Mouse (Mus musculus): ENCODE results near the gene Lgals12.

Gene Lgals12

GRCm38 (mm10) chr19:7583599-7583998 is 23.4 kb downstream of the Lgals12 start:
- DNase-seq (ENCODE audit: low spot score) = no peak

GRCm38 (mm10) chr19:7583101-7583500 is 23.9 kb downstream of the Lgals12 start:
- DNase-seq (ENCODE audit: low spot score) = no peak

GRCm38 (mm10) chr19:7581042-7581441 is 26.0 kb downstream of the Lgals12 start:
- DNase-seq (ENCODE audit: low spot score) = no peak

GRCm38 (mm10) chr19:7577710-7578109 is 29.3 kb downstream of the Lgals12 start:
- DNase-seq (ENCODE audit: low spot score) = no peak

GRCm38 (mm10) chr19:7576180-7576579 is 30.8 kb downstream of the Lgals12 start:
- DNase-seq (ENCODE audit: low spot score) = no peak

- DNase-seq (ENCODE audit: low spot score) = no peak
Observed at GRCm38 (mm10) chr19:7569650-7570049, 37.3 kb downstream of the Lgals12 start.

GRCm38 (mm10) chr19:7568364-7568763 is 38.6 kb downstream of the Lgals12 start:
- DNase-seq (ENCODE audit: low spot score) = no peak

GRCm38 (mm10) chr19:7566826-7567225 is 40.2 kb downstream of the Lgals12 start:
- no peak for DNase-seq (ENCODE audit: low spot score)

GRCm38 (mm10) chr19:7564457-7564856 is 42.5 kb downstream of the Lgals12 start:
- DNase-seq (ENCODE audit: low spot score) = no peak

- DNase-seq (ENCODE audit: low spot score) = no peak
Observed at GRCm38 (mm10) chr19:7563676-7564075, 43.3 kb downstream of the Lgals12 start.

GRCm38 (mm10) chr19:7562601-7563129 is 44.3 kb downstream of the Lgals12 start:
- DNase-seq (ENCODE audit: low spot score) = no peak

GRCm38 (mm10) chr19:7561456-7561855 is 45.5 kb downstream of the Lgals12 start:
- no peak for DNase-seq (ENCODE audit: low spot score)

GRCm38 (mm10) chr19:7559986-7560385 is 47.0 kb downstream of the Lgals12 start:
- no peak for DNase-seq (ENCODE audit: low spot score)

- no peak for DNase-seq (ENCODE audit: low spot score)
Observed at GRCm38 (mm10) chr19:7558675-7559074, 48.3 kb downstream of the Lgals12 start.

GRCm38 (mm10) chr19:7557844-7558243 is 49.1 kb downstream of the Lgals12 start:
- DNase-seq (ENCODE audit: low spot score) = peak; percentile 33

GRCm38 (mm10) chr19:7557328-7557822 is 49.6 kb downstream of the Lgals12 start, which contains the start of gene Pla2g16:
Pla2g16 (plus strand) TSS chr19:7557459.
- DNase-seq (ENCODE audit: low spot score) = peak; percentile 80

- no peak for DNase-seq (ENCODE audit: low spot score)
Observed at GRCm38 (mm10) chr19:7556641-7557040, 50.4 kb downstream of the Lgals12 start.

GRCm38 (mm10) chr19:7554881-7555280 is 52.1 kb downstream of the Lgals12 start:
- DNase-seq (ENCODE audit: low spot score) = peak; percentile 19

GRCm38 (mm10) chr19:7553441-7553840 is 53.6 kb downstream of the Lgals12 start:
- DNase-seq (ENCODE audit: low spot score) = peak; percentile 50

- no peak for DNase-seq (ENCODE audit: low spot score)
Observed at GRCm38 (mm10) chr19:7552301-7552673, 54.7 kb downstream of the Lgals12 start.

GRCm38 (mm10) chr19:7551550-7552300 is 55.3 kb downstream of the Lgals12 start:
- DNase-seq (ENCODE audit: low spot score) = peak; percentile 78

- no peak for DNase-seq (ENCODE audit: low spot score)
Observed at GRCm38 (mm10) chr19:7548924-7549323, 58.1 kb downstream of the Lgals12 start.
